Mouse (Mus musculus): ENCODE results near the gene Nubp1. TPM values are rescaled to one million over a fixed set of nuclear protein-coding genes. Genes with fewer than 3 reads are reported as not detected.

Nubp1 gene
- polyA plus RNA-seq (2014; fragmentation: Illumina TruSeq; extraction: RNeasy Lipid Tissue Mini Kit (QIAGEN cat#74804); ENCODE audit: low read depth, low replicate concordance) = 10.9 TPM

DNA sequence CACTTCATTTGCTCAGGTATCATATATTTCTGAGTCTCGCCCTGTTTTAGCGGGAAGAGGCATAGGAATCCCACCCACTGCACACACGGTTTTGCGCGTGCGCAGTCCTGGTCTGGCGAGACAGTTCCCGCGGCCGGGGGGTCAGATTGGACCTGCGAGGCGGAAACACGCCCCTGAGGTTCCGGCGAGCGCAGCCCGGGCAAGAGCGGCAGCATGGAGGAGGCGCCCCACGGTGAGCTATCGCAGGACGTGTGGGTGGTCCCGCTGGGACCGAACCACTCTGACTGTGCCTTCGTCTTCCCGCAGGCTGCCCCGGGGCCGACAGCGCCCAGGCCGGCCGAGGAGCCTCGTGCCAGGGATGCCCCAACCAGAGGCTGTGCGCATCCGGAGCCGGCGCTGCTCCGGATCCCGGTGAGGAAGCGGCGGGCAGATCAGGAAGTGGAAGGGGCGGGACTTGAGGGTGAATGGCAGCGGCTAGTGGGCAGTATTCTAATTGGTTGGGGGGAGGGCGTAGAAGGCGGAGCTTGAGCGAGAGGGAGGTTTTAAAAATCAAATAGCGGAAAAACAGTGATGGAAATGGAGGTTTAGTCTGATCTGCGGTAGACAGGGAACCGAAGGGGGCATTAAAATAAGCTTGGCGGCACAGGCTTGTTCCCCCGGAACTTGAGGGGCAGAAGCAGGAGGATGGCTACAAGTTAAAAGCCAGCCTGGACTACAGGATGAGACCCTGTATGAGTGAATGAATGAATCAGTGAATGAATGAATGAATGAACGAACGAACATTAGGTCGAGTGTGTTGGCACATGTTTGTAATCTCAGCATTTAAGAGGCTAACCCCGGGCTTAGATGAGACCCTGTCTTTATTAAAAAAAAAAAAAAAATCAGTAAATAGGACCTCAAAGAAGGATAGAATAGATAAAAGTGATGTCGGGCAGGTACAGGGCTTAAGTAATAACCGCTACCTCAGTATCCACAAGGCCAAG, at the start of gene Nubp1:
Gene Nubp1, plus strand, starts transcription at position 185 of the 983 bp plus-strand sequence.

DNA sequence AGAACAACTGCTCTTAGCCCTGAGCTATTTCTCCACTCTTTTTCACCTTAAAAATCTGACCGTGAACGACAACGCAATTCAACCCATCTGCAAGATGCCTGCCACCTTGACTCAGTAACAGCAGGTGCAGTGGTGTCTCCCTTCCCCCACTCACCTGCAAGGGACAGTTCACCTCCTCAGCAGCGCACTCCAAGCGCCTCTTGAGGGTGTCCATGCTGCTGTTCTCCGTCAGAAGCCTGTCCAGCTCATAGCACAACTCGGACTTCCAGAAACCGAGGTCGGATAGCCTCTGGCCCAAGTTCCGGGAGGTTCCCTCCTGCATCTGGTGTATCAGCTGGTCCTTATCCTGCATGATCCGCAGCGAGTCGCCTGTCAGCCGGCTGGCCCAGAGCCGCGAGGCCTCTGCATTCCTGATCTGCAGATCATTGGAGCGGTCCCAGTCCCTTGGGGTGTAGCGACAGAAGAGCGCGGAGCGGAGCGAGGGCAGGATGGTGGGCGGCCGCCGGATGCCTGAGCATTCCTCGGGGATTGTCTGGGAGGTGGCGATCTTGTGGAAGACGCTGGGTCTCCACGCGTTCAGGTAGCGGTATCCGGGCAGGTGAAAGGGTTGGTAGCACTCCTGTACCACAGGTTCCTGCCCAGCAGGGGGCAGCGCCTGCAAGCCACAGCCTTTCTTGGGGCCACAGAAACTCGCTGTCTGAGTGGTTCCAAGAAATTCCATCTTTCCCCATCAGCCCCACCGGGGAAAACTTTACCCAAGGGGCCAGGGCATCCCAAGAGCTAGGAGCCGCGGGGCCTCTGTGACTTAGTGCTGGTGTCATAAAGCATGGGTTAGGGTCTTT, 16.8 kb upstream of the Nubp1 start, which contains the start of gene Tekt5:
Gene Tekt5, minus strand, starts transcription at position 792 of the 842 bp plus-strand sequence.

DNA sequence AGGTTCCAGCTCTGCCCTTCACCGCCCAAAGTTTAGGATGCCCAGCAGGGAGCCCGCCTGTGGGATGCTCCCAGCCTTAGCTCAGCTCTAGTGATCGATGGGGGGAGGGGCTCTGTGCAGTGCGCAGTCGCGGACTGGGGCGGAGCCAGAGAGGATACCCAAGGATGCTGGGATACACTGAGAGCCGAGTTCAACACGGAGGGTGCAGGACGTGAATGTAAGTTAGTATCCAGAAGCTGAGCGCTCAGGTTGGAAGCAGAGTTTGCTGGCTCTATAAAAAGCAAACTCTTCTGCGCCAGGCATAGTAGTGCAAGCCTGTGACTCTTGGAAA, 35.5 kb downstream of the Nubp1 start, which contains the start of gene Tvp23a:
Gene Tvp23a, minus strand, starts transcription at position 99 of the 331 bp plus-strand sequence.

Other genes starting within 250 kb of the Nubp1 start
- not detected for gene Rpl39l, start 241.7 kb upstream of the Nubp1 start, polyA plus RNA-seq (2014; fragmentation: Illumina TruSeq; extraction: RNeasy Lipid Tissue Mini Kit (QIAGEN cat#74804); ENCODE audit: low read depth, low replicate concordance)
- gene Atf7ip2, start 219.2 kb upstream of the Nubp1 start, polyA plus RNA-seq (2014; fragmentation: Illumina TruSeq; extraction: RNeasy Lipid Tissue Mini Kit (QIAGEN cat#74804); ENCODE audit: low read depth, low replicate concordance) = not detected
- gene Emp2, start 98.0 kb upstream of the Nubp1 start, polyA plus RNA-seq (2014; fragmentation: Illumina TruSeq; extraction: RNeasy Lipid Tissue Mini Kit (QIAGEN cat#74804); ENCODE audit: low read depth, low replicate concordance) = 50.1 TPM
- gene Tekt5, start 16.5 kb upstream of the Nubp1 start, polyA plus RNA-seq (2014; fragmentation: Illumina TruSeq; extraction: RNeasy Lipid Tissue Mini Kit (QIAGEN cat#74804); ENCODE audit: low read depth, low replicate concordance) = not detected
- 0.55 TPM for gene Tvp23a, start 35.4 kb downstream of the Nubp1 start, polyA plus RNA-seq (2014; fragmentation: Illumina TruSeq; extraction: RNeasy Lipid Tissue Mini Kit (QIAGEN cat#74804); ENCODE audit: low read depth, low replicate concordance)
- 0.45 TPM for gene Ciita, start 68.1 kb downstream of the Nubp1 start, polyA plus RNA-seq (2014; fragmentation: Illumina TruSeq; extraction: RNeasy Lipid Tissue Mini Kit (QIAGEN cat#74804); ENCODE audit: low read depth, low replicate concordance)
- gene Dexi, start 131.1 kb downstream of the Nubp1 start, polyA plus RNA-seq (2014; fragmentation: Illumina TruSeq; extraction: RNeasy Lipid Tissue Mini Kit (QIAGEN cat#74804); ENCODE audit: low read depth, low replicate concordance) = 33.8 TPM
- gene Clec16a, start 133.4 kb downstream of the Nubp1 start, polyA plus RNA-seq (2014; fragmentation: Illumina TruSeq; extraction: RNeasy Lipid Tissue Mini Kit (QIAGEN cat#74804); ENCODE audit: low read depth, low replicate concordance) = 37.5 TPM

Measured in heart, adult 10 weeks (tissue).